Mouse (Mus musculus) urinary bladder, postnatal 25 days (tissue): ENCODE data around the gene Rps26.

Experiments used
- DNase-seq: peaks from one replicate; pipeline ENCODE4 v3.0.0; 2022; ENCODE audit warnings: low spot score

Rps26 gene

DNA sequence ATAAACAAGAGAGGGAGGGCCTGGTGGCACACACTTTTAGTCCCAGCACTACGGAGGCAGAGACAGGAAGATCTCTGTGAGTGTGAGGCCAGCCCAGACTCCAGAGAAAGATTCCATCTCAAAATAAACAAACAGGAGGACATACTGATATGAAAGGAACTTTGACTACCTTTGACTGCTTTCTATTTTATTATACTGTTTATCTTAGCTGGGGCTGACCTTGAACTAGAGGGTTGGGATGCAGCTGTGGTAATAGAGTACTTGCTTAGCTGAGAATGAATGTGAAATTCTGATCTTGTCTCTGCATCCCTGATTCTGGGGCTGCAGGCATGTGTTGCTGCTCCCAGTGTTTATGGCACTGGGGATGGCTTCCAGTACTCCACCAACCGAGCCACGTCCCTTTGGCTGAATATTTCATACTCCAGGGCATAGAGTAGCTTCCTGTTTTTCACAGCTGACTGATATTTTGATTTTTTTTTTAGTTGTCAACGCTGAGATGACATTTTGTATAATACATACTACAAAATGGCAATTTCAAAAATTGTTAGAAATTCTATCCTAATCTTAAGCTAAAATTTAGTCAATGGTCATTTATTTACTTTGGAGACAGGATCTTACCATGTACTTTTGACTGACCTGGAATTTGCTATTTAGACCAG lies 23.9 kb downstream of the Rps26 start:
- no peak for DNase-seq

DNA sequence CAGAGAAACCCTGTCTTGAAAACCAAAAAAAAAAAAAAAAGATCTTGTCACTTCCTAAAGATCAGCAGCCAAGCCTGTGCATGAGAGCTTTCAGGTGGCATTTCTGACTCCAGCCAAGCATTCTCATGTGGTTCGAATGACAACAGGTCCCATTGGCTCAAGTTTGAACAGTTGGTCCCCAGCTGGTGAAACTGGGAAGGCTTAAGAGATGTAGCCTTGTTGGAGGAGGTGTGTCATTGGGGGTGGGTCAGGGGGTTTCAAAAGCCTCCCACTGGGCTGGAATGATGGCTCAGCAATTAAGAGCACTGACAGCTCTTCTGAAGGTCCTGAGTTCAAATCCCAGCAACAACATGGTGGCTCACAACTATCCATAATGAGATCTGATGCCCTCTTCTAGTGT lies 25.0 kb downstream of the Rps26 start:
- no peak for DNase-seq

DNA sequence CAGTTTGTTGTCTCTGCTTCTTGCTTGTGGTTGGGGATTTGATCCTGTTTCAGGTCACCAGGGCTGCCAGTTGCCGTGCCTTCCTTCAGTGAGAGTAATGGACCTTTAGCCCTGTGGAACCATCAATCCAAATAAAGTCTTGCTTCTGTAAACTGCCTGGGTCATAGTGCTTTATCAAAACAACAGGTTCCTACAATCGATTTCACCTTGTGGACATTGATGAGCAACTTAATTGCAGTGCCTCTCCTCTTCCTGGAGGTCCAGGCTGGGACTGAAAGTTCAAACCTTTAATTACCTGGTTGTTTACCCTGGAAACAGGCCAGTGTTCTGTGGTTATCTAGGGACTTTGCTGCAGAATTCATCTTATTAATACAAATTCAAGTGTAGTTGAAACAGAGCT lies 28.1 kb downstream of the Rps26 start:
- DNase-seq: no peak

DNA sequence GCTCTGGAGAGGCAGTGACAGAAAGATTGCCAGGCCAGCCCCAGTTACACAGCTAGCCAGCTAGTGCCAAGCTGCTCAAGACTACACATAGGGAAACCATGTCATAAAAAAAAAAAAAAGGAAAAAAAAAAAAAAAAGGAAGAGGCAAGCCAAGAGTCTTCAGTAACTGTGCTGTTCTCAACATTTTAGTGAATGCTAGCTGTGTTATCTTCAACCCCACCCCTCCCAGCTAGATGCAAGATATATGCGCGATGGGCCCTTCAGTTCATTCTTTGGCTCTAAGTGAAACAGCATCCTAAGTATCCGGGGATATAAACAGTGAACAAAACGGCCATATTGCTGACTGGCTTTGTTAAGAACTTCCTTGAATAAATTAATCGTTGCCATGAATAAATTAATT lies 33.8 kb downstream of the Rps26 start:
- DNase-seq: no peak

DNA sequence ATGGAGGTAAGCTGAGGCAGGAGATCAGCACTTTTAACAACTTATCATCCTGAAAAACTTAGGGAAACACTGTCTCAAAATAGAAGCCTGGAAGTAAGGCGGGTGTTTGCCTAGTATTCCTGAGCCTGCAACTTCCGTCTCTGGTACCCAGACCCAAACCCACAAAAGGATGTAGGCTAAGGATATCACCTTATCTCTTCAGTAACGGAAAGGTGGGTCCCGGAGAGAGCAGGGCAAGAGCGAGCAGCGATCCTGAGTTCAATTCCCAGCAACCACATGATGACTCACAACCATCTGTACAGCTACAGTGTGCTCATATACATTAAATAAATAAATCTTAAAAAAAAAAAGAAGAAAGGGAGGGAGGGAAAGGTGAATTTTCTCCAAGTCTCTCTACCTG lies 35.1 kb downstream of the Rps26 start:
- DNase-seq: no peak

DNA sequence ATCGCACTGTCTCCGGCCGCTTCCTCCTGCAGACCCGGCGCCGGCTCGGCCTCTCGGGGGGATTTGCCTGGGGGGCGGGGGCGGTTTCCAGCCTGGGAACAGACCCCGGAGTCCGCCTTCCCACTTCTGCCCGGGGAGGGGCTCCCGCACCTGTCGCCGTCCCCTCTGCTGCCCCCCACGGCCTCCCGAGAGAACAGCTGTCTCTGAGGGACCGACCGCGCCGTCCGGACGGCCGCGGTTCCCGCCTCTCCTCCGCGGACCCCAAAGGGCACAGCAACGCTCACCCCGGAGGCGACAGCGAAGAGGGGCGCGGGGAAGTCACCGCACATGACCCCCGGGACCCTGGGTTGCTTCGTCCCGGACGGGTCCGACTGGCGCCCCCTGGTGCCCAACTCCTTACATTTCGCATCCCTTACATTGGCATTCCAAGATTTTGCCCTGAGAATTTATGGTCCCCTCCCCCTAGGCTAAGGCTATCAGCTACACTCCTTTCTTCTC lies 36.3 kb downstream of the Rps26 start:
- DNase-seq: peak; percentile 72

DNA sequence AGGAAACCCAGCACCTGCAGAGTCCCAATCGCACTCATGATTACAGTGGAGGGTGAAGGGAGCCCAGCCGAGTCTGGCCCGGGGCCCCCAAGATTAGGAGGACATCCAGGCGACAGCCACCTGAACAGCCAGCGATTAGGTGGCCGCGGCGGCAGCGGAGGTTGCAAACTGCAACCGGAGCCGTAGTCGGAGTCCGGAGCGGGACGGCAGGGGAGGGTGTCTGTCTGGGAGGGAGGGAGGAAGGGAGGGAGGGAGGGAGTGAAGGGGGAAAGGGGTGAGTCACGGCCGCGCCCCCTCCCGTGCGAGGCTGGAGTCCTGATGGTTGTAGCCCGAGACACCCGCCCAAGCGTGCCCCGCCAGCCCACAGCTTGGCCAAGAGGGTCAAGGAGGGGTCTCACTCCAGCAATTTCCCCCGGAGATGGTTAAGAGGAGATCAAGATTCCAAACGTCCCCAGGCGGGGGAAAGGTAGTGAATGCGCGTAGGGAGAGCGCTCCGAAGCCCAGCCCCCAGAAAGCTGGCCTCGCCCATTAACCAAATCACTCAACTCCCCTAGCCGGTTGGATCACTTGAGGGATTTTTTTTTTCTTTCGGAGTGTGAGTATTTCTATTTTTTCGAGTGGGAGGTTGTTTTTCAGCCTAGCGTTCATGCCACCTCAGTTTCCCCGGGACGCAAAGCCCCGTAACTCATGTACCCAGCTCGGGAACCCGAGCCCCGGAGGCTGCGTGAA lies 36.9 kb downstream of the Rps26 start, which contains the start of gene Erbb3:
Gene Erbb3, minus strand, starts transcription at position 189 of the 729 bp plus-strand sequence.
- peak; percentile 64 for DNase-seq

DNA sequence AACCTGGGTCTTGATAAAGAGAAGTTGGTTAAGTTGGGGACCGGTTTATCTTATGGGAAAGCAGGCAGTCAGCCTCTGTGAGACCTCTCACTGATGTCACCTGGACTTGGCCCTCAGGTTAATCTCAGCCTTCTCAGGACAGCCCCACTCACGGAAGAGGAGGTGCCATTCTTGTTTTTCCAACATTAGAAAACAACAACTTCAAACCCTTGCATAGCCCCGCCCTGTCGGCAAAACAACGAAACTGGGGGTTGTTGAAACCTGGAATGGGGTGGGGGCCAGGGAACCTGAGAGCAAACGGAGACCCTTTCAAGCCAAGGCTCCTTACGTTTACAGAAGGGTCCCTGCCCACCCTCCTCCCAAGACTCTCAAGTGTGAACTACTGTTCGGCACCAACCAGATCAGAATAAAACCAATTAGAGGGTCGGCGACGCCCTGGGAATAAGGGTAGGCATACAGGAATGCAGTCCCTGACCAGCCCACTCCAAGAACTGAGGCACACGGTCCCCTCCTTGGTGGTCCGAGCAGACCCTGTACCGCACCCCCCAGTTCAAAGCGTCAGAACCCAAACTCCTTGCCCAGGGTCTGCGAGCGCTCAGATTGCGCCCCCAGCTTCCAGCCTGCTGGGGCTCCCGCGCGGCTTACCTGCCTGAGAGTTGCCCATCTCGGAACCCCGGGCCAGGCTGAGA lies 37.6 kb downstream of the Rps26 start:
- no peak for DNase-seq

DNA sequence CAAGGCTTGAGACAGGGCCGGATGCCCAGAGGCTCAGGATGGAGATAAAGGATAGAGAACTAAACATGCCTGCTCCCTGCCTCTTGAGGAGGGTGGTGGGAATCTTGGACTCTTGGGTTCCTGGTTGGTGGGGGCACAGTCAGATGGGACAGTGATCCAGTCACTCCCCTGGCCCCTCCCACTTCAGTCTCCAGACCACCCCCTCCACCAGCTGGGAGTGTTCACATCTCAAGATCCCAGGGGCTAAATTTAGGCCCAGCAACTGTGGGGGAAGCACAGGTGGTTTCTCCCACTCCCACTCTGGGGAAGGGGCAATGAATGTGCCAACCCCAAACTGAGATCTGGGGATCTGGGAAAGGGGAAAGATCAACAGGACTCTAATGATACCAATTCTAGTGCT lies 38.4 kb downstream of the Rps26 start:
- DNase-seq: no peak

DNA sequence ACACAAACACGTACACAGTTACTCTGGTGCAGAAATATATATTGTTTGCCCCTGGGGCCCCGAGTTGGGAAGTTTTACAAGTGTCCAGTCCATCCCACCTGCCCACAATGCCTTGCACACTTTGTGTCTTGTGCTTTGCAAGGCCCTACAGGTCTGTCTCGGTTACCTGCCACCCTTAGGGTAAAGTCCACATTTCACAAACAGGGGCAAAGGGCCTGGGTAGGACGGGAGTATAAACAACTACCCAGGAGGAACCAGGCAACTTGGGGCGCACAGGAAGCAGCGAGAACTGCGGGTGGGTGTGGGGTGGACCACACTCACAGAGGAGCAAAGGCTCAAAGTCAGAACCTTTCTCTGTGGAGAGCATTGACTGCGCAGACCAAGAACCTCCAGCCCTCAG lies 38.9 kb downstream of the Rps26 start:
- no peak for DNase-seq

DNA sequence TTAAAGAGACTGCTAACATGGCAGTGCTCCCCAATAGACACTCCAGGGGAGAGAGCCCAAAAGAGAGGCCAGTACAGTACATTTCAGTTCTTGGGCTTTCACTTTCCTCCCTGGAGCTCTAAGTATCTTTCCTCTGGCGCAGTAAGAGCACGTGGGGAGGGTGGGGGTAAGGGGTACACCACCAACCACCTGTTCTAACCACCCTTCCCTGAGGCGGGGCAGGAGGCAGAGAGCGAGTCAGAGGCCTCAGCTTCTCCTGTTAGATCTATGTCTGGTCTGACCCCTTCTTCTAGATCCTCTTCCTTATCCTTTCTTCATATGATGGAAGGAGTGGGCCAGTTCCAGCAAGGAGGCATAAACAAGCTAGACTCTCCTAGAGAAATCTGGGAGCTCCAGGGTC lies 39.4 kb downstream of the Rps26 start:
- DNase-seq: no peak

DNA sequence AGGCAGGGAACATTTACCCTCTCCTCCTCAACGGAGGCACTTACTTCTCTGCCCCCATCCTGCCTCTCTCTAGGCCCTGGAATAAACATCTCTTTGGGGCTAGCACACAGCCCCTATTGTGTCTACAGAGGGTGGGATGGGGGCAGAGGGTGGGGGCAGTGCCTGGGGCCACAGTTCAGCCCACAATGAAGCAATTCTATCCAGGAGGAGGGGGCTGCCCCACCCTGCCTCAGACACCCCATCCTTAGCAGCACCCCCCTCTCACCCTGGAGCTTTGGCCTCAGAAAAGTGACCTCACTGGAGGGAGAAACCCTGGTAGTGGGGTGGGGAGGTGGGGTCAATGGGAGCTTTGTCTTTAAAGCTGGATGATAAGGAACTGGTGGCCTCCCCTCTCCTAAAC lies 40.0 kb downstream of the Rps26 start:
- no peak for DNase-seq

DNA sequence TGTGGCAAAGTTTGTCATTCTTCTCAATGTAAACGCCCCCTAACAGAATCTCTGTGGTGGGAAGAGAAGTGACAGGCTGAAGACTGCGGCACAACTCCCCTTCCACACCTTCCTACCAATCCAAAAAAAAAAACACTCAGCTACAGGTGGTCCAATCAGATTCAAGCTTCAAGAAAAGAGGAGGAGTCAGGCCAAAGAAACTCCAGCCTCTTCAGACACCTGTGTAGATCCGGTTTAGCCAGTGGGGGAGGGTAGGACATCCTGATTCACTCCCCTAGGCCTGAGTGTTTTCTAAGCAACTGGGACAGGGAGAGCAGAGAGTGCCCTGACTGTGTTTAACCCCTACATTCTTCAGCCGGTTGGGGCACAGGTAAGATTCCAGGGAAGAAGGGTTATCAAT lies 42.2 kb downstream of the Rps26 start:
- DNase-seq: peak; percentile 56

DNA sequence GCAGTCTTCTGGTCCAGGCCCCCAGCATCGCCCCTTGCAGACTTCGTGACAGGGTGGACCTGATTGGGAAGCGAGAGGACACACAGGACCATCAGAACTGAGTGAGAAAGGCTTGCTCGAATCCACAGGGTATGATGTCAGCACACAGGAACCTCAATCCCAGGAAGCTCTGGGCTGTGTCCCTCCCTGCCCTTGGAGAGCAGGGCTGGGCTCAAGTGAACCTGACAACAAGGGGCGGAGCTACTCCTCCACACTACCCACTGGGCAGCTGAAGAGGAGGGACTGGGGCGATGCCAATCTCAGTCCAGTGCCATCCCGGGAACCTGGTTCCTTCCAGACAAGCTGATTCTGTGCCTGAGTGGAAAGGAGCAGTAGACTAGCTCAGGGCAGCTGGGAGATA lies 42.9 kb downstream of the Rps26 start:
- DNase-seq: peak; percentile 39

DNA sequence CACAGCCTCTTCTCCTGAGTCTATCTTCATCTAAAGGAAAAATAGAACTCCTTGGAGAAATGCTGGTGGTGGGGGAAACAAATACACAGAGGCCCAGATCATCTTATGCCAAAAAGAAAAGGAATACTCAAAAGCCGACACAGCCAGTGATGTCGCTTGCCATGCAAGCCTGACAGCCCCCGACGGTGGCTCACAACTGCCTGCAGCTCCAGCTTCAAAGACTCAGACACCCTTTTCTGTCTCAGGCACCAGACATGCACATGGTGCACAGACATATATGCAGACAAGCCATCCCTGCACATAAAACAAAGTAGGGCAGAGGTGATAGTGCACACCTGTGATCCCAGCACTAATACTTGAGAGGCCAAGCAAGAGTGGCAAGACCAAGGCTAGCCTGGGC lies 46.8 kb downstream of the Rps26 start:
- no peak for DNase-seq

DNA sequence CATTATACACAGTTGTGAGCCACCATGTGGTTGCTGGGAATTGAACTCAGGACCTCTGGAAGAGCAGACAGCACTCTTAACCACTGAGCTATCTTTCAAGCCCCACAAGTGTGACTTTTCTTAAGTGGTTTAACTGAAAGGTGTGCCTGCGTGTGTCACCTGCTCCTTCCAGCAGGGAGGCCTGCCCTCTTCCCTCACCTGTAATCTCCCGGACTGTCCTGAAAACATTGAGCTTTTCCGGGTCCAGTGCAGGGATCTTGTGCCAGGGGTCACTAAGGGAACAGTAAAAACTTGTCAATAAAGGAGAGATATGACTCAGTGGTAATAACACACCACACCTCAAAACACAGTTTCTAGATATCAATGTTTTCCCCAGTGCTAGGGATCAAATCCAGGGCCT lies 47.2 kb downstream of the Rps26 start:
- DNase-seq: no peak

DNA sequence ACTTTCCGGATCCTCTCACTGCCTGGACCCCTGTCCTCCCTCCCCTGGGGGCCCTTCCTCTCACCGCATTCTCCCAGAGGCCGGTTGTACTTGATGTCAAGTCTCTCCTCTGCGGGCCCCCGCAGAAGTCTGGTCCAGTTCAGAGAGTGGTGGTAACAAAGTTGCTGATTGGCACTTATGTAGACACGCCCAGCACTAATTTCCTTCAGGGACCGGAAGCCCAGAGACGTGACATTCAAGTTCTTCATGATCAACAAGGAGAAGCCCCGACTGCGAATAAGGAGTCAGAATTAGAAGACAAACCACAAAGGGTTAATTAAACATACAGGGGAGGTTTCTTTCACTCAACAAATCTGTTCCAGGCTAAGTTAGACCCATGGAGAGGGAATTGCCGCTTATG lies 48.2 kb downstream of the Rps26 start:
- no peak for DNase-seq

DNA sequence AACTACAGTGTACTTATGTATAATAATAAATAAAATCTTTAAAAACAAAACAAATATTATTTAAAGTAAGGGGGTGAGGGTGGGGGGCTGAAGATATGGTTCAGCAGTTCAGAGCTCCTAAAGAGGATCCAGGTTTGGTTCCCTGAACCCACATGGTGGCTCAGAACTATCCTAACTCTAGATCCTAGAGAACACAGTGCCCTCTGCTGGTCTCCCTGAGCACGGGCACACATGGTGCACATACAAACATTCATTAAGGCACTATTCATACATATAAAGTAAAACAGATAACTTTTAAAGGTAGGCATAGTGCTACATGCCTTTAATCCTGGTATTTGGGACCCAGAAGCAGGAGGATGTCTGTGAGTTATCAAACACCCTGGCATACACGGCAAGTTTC lies 51.5 kb downstream of the Rps26 start:
- DNase-seq: no peak
